Mouse (Mus musculus) macrophage (primary cell): ENCODE data around the gene Tmem234. TPM values are rescaled to one million over a fixed set of nuclear protein-coding genes. Genes with fewer than 3 reads are reported as not detected.

Experiments used
- H3K27ac ChIP-seq: fragments of 350-480 bp; formaldehyde crosslinking; 2 replicates; pipeline ENCODE4 v1.9.0; 2021
- H3K36me3 ChIP-seq: fragments of 350-480 bp; formaldehyde crosslinking; 2 replicates; pipeline ENCODE4 v1.9.0; 2021; ENCODE audit errors: inconsistent target
- H3K4me3 ChIP-seq: fragments of 350-480 bp; formaldehyde crosslinking; 2 replicates; pipeline ENCODE4 v1.9.0; 2021; ENCODE audit errors: inconsistent target
- H3K79me2 ChIP-seq: fragments of 350-480 bp; formaldehyde crosslinking; 2 replicates; pipeline ENCODE4 v1.9.0; 2021; ENCODE audit errors: inconsistent target
- WGBS: methylation state at CpG from one replicate; pipeline ENCODE4 v1.1.7; 2026; ENCODE audit warnings: inconsistent platforms; ENCODE audit not compliant: missing documents; 5-methylcytosine and 5-hydroxymethylcytosine counted together
- polyA plus RNA-seq: library from polyadenylated mRNA; stranded (reverse); fragments of 250-400 nt; gene quantifications from 3 replicates; pipeline ENCODE4 v1.2.4, GENCODE M21; 2018; ENCODE audit warnings: inconsistent platforms

Gene Tmem234
- polyA plus RNA-seq, 1 experiment from 2014 or later = 91.3 TPM

DNA sequence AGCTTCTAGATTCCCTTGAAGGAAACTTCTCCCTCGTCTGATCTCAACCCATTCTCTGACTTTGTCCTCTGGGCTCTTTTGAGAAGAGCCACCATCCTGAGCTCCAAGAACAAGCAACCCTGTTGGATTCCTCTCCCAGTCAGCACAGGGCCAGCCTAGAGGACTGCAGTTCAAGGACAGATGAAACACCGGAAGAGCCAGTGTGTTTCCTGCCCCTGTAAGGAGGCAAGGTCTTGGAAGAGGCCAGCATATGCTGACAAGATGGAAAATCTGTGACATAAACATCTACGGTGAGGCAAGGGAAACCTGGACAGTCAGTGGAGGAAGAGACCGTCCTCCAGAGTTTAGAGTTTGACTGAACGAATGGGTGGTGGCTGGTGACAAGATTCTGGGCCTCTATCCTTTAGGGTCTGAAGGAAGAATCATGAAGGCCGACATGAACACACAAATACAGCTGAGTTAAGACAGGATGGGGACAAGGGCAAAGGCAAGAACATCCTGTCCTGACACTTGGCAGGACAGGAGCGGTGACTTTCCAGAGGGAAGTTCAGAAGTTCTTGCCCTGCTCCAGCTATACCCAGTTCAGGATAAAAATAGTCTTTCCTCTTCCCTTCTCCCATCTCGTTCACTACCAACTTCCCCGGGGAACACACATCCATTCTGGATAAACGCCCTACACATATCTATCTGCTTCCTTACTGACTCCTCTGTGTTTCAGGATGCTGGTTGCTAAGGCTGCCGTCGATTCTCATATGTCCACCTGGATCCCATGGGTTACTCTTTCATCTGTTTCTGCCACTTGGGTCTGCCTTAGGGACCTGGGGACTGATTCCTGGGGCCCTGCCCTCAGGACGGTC lies 28.0 kb upstream of the Tmem234 start:
- H3K27ac ChIP-seq = no peak overlapping the region
- WGBS = 91% methylated on average over 13 of the region's 13 CpGs
- H3K79me2 ChIP-seq = no peaks in the 10 kb centered on the region
- H3K36me3 ChIP-seq = no peaks in the 10 kb centered on the region
- no peak overlapping the region for H3K4me3 ChIP-seq

GRCm38 (mm10) chr4:129573093-129573370 lies 27.4 kb upstream of the Tmem234 start:
- 97% methylated on average over 4 of the region's 4 CpGs for WGBS
- no peak overlapping the region for H3K4me3 ChIP-seq
- no peak overlapping the region for H3K27ac ChIP-seq
- no peaks in the 10 kb centered on the region for H3K79me2 ChIP-seq
- H3K36me3 ChIP-seq = no peaks in the 10 kb centered on the region

DNA sequence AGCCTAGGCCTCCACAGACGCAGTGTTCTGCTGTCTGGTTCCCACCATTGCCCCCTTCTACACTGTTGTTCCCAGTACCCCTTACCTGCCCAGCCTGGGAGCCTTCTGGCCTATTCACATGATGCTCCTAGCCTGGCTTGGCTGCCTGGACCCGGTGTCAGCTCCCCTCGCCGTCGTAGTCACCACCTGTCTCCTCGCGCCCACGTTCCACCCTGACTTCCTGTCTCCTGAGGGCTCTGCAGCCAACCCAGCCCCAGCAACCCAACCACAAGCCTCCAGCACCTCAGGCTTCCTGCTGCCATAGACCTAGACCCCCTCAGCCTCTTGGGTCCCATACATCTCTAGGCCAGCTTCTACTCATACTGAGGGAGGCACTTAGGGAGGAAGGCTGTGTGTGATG lies 27.0 kb upstream of the Tmem234 start, which contains the start of gene Lck:
TSS of gene Lck (minus strand) at position 212 of the 400 bp plus-strand sequence.
- Histone ChIP-seq H3K4me3 (no peak within 1 kb of the TSS), H3K79me2 (no peaks in the 10 kb centered on the region), H3K27ac (no peak within 1 kb of the TSS), H3K36me3 (no peaks in the 10 kb centered on the region)
- WGBS = 43% methylated on average over 8 of the region's 8 CpGs

- Histone ChIP-seq H3K27ac (no peak overlapping the region), H3K79me2 (no peaks in the 10 kb centered on the region), H3K36me3 (no peaks in the 10 kb centered on the region), H3K4me3 (no peak overlapping the region)
- 10% methylated on average over 7 of the region's 8 CpGs for WGBS
Measured at GRCm38 (mm10) chr4:129575171-129575844, 25.2 kb upstream of the Tmem234 start.

GRCm38 (mm10) chr4:129576863-129577491 lies 23.5 kb upstream of the Tmem234 start:
- Histone ChIP-seq H3K79me2 (no peaks in the 10 kb centered on the region), H3K27ac (no peak overlapping the region), H3K4me3 (no peak overlapping the region), H3K36me3 (no peaks in the 10 kb centered on the region)
- 33% methylated on average over 21 of the region's 21 CpGs for WGBS

- H3K27ac ChIP-seq = no peak overlapping the region
- H3K79me2 ChIP-seq = no peaks in the 10 kb centered on the region
- 89% methylated on average over 7 of the region's 7 CpGs for WGBS
- no peaks in the 10 kb centered on the region for H3K36me3 ChIP-seq
- no peak overlapping the region for H3K4me3 ChIP-seq
Measured at GRCm38 (mm10) chr4:129577688-129578087, 22.8 kb upstream of the Tmem234 start.

DNA sequence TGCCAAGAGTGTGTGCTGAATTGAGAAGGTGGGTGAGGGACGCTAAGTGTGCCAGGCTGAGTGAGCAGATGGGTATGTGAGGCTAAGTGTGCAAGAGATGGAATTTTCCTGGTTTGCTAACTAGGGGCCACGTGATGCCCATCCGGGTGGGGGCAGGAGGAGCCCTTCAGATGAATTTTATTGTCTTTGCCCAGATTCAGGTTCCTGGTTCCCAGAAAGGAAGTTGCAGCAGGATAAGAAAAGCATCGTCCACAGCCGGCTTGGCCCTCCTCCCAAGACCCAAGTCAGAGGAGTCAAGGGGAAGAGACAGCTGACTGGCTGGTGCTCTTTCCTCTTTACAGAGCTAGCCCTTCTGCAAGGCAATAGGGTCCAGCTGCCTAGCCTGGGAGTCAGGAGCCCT lies 22.0 kb upstream of the Tmem234 start, which contains the start of gene Fam167b:
TSS of gene Fam167b (minus strand) at position 84 of the 400 bp plus-strand sequence.
- Histone ChIP-seq H3K27ac (no peak within 1 kb of the TSS), H3K36me3 (no peaks in the 10 kb centered on the region), H3K79me2 (no peaks in the 10 kb centered on the region), H3K4me3 (no peak within 1 kb of the TSS)
- WGBS = 49% methylated on average over 5 of the region's 5 CpGs

GRCm38 (mm10) chr4:129580347-129580746 lies 20.1 kb upstream of the Tmem234 start:
- no peaks in the 10 kb centered on the region for H3K79me2 ChIP-seq
- H3K36me3 ChIP-seq = no peaks in the 10 kb centered on the region
- WGBS = 57% methylated on average over 7 of the region's 7 CpGs
- H3K27ac ChIP-seq = no peak overlapping the region
- H3K4me3 ChIP-seq = no peak overlapping the region

DNA sequence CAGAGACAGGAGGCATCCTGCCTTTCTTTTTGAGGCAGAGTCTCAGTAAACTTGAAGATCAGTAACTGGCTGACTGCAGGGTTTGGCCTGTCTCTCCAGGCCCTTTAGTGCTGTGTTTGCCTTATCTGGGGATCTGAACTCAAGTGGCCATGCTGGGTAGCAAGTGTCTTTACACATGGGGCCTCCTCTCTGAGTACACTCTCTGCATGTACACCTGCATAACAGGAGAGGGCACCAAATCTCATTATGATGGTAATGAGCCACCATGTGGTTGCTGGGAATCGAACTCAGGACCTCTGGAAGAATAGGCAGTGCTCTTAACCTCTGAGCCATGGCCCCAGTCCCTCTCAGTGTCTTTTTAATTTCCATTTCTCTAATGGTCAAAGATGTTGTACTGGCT lies 18.2 kb upstream of the Tmem234 start:
- no peaks in the 10 kb centered on the region for H3K79me2 ChIP-seq
- no peak overlapping the region for H3K4me3 ChIP-seq
- H3K27ac ChIP-seq = no peak overlapping the region
- WGBS = 94% methylated on average over 1 of the region's 1 CpGs
- H3K36me3 ChIP-seq = no peaks in the 10 kb centered on the region

DNA sequence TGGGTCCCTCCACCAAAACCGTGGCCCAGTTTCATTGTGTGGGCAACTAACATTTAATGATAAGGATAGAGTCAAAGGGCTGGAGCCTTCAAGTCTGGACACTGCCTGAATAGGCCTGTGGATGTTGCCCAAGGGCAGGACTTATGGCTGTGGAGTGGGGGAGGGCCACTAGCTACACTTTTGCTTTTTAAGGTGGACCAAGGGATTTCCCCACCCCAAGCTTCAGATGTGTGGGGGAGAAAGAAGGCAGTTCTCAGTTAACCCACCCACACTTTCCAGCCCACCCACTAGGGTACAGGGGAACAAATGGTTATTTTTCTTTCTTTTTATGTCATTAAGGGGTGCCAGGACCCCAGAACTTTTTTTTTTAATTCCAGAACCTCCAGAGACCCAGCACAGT lies 16.1 kb upstream of the Tmem234 start:
- Histone ChIP-seq H3K4me3 (peak overlapping the region; percentile 41), H3K79me2 (no peaks in the 10 kb centered on the region), H3K27ac (peak overlapping the region; percentile 57), H3K36me3 (no peaks in the 10 kb centered on the region)
- WGBS = 83% methylated on average over 1 of the region's 1 CpGs

DNA sequence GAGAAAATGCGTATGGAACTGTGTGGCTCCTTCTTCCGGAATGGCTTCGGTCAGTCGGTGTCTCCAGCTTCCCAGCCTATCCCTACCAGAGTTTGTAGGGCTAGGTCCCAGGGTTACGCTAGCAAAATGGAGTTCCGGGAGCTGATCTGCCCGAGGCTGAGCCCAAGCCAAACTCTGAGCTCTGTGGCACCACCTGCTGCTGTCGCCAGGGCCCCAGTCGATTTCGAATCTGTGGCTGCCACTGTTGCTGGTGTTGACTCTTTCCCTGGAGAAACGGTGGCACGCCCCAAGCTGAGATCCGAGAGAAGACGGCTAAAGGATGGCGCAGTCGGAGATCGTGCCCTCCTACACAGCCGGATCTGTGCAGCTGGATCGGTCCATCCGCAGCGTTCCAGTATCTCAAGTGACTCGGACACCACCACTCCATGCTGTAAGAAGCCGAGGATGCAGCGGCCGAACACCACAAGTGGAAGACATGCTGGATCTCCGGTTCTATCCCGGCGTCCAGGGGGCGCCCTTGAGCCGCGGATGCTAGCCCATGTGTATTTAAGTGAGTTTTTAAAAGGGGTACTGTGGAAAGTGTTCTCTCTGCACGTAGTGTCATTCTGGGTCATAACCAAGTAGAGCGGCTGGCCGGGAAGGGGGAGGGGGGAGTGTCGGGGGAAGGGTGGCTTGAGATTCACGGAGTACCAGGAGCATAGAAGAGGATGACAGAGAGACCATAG lies 15.4 kb upstream of the Tmem234 start:
- Histone ChIP-seq H3K36me3 (no peaks in the 10 kb centered on the region), H3K27ac (peak overlapping the region; percentile 57), H3K4me3 (peak overlapping the region; percentile 41), H3K79me2 (no peaks in the 10 kb centered on the region)
- 3% methylated on average over 36 of the region's 36 CpGs for WGBS

DNA sequence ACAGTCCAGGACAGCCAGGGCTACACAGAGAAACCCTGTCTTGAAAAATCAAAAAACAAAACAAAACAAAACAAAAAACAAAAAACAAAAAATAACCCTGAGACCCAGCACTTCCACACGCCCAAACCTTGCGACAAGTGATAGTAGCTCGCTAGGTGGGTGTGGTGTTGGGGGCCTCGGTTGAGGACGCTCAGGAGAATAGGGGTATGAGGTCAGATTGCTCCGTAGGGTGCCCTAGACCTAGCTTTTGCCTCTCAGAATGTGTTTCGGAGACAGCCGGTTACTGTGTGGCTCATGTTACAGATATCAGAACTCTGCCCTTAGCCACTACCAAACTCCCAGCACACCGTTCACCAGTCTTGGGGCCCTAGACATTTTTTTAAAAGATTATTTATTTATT lies 14.7 kb upstream of the Tmem234 start:
- Histone ChIP-seq H3K79me2 (no peaks in the 10 kb centered on the region), H3K27ac (no peak overlapping the region), H3K36me3 (peaks cover under 1% of the 10 kb centered on the region; the same call in 1 of the 2 replicates), H3K4me3 (no peak overlapping the region)
- 95% methylated on average over 8 of the region's 9 CpGs for WGBS

DNA sequence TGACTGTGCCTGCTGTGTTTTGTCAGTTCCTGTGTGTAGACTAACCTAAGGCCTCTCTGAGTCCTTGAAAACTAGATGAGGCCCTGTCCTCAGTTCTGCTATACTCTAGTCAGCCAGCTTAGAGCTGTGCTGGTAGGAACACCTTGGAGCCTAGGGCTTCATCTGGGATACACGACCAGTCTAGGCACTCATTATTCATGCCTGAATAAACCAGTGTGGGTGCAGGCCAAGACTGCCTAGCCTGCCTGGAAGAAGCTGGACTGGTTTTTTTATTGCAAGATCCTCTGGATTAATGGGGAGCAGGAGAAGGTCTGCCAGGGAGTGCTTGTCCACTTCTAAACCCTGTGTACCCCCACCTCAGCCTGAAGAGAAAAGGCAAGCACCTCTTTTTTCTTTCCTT lies 13.5 kb upstream of the Tmem234 start:
- 100% methylated on average over 1 of the region's 1 CpGs for WGBS
- Histone ChIP-seq H3K36me3 (peaks cover 12% of the 10 kb centered on the region), H3K4me3 (no peak overlapping the region), H3K27ac (no peak overlapping the region), H3K79me2 (no peaks in the 10 kb centered on the region)

GRCm38 (mm10) chr4:129588865-129589264 lies 11.6 kb upstream of the Tmem234 start:
- 57% methylated on average over 4 of the region's 4 CpGs for WGBS
- H3K79me2 ChIP-seq = no peaks in the 10 kb centered on the region
- H3K27ac ChIP-seq = no peak overlapping the region
- H3K4me3 ChIP-seq = no peak overlapping the region
- peaks cover 29% of the 10 kb centered on the region for H3K36me3 ChIP-seq
